Mouse (Mus musculus) frontal cortex, adult 2 months (tissue): ENCODE results near the gene Neu2. TPM values are rescaled to one million over a fixed set of nuclear protein-coding genes. Genes with fewer than 3 reads are reported as not detected.

Experiments
- DNase-seq, 2 experiments: peaks; one replicate each; pipeline ENCODE4 v3.0.0; 2022; ENCODE audit warnings: low spot score in 1 of 2; ENCODE audit errors: extremely low spot score in 1 of 2
- polyA plus RNA-seq: library from polyadenylated mRNA; depleted of rRNA; stranded (reverse); fragments of >200 nt; gene quantifications from 2 replicates; pipeline ENCODE4 v1.2.3, GENCODE M21; 2012

Gene Neu2
- polyA plus RNA-seq, 1 experiment, result 7.0 TPM

GRCm38 (mm10) chr1:87608416-87609046, 98.8 kb downstream of the Neu2 start:
- peak in 1 of 2 experiments; percentile 53 for DNase-seq

- DNase-seq, result no peak
Measured at GRCm38 (mm10) chr1:87614576-87615295, 105.0 kb downstream of the Neu2 start.

GRCm38 (mm10) chr1:87620211-87620668, 110.6 kb downstream of the Neu2 start, which contains the start of gene Inpp5d:
TSS of gene Inpp5d (plus strand) at chr1:87620312.
- DNase-seq, result no peak

- no peak for DNase-seq
Measured at GRCm38 (mm10) chr1:87620693-87621092, 111.0 kb downstream of the Neu2 start.

- no peak for DNase-seq
Measured at GRCm38 (mm10) chr1:87621146-87621857, 111.6 kb downstream of the Neu2 start.

- DNase-seq, result peak in 1 of 2 experiments; percentile 46
Measured at GRCm38 (mm10) chr1:87621858-87622279, 112.2 kb downstream of the Neu2 start.

- DNase-seq, result no peak
Measured at GRCm38 (mm10) chr1:87623977-87624666, 114.4 kb downstream of the Neu2 start.

- no peak for DNase-seq
Measured at GRCm38 (mm10) chr1:87624826-87625225, 115.1 kb downstream of the Neu2 start.

- DNase-seq, result no peak
Measured at GRCm38 (mm10) chr1:87625254-87626025, 115.8 kb downstream of the Neu2 start.

GRCm38 (mm10) chr1:87626344-87626743, 116.7 kb downstream of the Neu2 start:
- no peak for DNase-seq

- DNase-seq, result no peak
Measured at GRCm38 (mm10) chr1:87628085-87628484, 118.4 kb downstream of the Neu2 start.

- DNase-seq, result no peak
Measured at GRCm38 (mm10) chr1:87631584-87631983, 121.9 kb downstream of the Neu2 start.

- DNase-seq, result no peak
Measured at GRCm38 (mm10) chr1:87632163-87632562, 122.5 kb downstream of the Neu2 start.

GRCm38 (mm10) chr1:87636716-87637117, 127.0 kb downstream of the Neu2 start:
- DNase-seq, result no peak

- no peak for DNase-seq
Measured at GRCm38 (mm10) chr1:87637121-87637877, 127.6 kb downstream of the Neu2 start.

GRCm38 (mm10) chr1:87637878-87638600, 128.3 kb downstream of the Neu2 start:
- DNase-seq, result no peak

- DNase-seq, result no peak
Measured at GRCm38 (mm10) chr1:87639724-87640123, 130.0 kb downstream of the Neu2 start.

GRCm38 (mm10) chr1:87640165-87640661, 130.5 kb downstream of the Neu2 start:
- no peak for DNase-seq
